Mouse (Mus musculus) left cerebral cortex, adult 9 months (tissue): ENCODE results near the gene Fbxl2.

Source experiments
- DNase-seq, 2 experiments: peaks; one replicate each; pipeline ENCODE4 v3.0.0; 2022; ENCODE audit warnings: low spot score in 2 of 2

Fbxl2 gene

DNA sequence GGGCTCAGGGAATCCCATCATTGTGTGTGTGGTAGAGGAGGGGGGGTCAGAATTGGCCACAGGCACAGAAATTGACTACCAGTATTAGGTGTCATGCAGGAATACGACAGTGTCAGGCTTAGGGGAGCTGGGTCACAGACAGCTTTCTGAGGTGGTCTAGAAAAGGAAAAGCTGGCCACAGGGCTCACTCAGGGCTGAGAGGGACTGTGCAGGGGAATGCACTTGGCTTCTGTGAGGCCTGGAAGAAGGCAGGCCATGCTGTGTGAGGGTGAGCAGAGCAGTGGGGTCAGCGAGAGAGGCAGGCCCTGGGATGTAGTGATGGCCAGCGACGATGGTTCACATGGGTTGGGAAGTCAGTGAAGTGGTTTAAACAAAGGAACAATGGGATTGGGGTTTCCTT lies 72.1 kb downstream of the Fbxl2 start:
- DNase-seq: no peak

DNA sequence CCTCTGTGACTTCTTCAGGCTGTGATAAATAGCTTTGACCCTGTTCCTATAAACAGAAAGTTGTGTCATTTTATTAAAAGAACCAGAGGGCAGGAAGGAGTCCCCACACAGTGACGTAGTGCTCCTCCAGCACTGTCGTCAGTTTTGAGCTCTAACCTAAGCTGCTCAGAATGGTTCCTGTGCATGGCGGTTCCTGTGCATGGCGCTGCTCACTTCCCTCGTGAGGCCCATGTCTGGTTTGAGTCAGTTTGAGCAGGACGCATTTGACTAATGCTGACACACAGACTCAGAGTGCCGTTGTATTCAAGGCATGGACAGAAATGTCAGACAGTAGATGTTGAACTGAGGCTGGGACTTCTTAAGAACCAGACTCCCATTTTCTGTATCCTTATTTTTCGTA lies 74.4 kb downstream of the Fbxl2 start:
- DNase-seq: no peak

DNA sequence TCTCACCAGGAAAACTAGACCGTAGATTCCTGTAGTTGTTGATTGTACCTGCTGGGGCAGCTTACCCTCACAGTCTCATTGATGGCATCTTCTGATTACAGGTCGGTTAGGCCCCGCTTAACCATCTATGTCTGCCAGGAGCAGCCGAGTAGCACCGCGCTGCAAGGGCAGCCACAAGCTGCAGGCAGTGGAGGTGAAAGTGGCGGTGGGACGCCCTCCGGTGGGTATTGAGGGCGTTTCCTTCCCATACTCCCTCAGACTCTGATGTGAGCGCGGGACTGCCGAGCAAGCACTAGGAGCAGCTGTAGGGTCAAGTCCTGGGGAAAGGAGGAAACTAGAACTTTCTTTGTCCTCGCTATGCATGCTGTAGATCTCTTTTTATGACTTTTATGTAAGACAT lies 76.0 kb downstream of the Fbxl2 start:
- DNase-seq: no peak

DNA sequence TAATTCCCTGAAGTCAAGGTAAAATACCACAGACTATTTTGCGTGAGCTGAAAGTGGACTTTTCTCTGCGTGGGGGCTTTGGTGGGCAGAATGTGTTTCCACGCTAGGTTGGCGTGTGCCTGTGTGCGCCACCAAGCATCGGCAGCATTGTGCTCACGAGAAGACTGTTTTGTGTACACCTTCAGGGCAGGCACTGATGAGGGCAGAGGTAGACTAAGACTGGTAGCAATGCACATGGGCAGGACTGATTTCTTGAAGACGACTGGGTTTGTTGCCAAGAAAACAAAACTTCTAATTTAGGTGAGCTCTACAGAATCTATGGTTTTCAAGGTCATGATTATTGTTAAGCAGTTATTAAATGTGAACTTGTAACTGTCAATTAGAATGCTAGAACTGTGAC lies 76.6 kb downstream of the Fbxl2 start:
- no peak for DNase-seq

DNA sequence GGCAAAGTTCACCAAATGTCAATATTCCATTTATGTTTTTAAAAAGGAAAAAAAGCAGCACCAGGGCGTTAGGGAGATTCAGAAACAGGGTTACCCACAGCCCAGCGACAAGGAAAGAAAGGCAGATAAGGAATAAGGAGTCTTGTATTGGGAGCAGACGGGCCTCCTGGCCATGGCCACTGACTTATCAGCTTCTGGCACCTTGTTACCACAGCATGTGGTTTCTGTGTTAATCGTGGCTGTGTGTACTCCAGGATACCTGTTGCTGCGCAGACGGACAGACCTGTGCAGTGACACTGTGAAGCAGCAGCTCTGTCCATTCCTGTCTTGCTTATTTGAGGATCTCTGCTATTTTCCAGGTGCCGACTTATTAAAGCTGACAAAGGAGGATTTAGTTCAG lies 77.0 kb downstream of the Fbxl2 start:
- no peak for DNase-seq

DNA sequence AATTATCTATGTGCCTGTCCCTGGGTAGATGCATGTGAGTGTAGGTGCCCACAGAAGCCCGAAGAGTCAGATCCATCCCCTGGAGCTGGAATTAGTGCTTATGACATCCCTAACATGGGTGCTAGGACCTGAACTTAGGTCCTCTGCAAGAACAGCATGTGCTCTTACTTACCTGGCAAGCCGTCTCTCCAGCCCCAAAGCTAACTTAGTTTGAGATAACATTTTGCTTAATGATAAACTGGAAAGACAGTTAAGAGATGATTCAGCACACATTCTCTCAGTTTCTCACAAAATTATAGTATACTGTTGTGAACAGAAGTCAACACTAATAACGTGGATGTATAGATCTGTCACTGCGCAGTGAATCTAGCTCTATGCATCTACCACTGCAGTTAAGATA lies 79.2 kb downstream of the Fbxl2 start:
- DNase-seq: no peak

DNA sequence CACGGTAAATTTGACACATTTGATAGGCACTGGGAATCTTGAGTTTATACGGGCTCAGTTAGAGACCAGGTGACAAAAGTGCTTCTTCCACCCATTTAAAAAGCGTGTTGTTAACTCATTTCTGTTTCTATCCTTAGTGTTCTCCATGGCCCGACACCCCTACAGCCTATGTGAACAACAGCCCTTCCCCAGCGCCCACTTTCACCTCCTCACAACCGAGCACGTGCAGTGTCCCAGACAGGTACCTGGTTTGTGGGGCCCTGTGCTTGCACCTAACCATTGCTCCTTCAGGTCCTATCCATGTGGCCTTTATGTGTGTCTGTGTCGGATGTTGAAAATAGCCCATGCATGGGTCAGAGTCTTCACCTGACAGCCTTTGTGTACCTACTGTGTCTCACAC lies 81.6 kb downstream of the Fbxl2 start:
- no peak for DNase-seq

DNA sequence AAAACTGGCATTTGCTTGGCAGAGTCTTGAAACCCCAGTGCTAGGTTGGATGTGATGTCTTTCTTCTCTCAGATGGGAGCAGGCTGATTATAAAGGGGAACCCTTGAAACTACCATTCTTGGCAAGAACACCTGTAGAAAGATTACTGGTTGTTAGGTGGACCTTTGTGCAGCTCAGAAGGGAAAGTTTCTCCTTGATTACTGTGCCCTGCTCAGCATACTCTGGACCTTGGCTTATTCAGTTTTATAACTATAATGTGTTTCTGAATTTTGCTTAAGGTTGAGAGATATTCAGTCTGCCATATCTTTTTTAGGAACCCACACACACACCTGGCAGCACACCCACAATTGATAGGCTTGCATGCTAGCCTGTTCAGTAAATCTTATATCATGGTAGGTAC lies 82.3 kb downstream of the Fbxl2 start:
- no peak for DNase-seq

DNA sequence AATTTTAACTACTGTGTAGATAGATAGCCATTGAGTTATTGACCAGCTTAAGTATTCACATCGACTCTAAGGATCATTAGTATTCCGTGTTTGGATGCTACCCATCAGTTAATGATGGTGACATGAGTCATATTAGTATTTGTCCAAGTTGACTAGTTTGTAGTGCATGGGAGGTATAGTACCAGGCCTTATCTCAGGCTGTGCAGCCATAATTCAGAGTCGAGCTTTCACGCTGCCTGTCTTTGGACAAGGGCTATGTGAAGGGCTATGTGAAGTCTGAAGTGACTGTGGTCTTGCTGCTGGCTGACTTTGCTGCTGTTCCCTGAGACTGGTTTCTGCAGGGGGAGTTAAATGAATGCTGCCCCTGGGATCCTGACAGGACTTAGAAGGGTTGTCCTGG lies 88.2 kb downstream of the Fbxl2 start:
- no peak for DNase-seq

DNA sequence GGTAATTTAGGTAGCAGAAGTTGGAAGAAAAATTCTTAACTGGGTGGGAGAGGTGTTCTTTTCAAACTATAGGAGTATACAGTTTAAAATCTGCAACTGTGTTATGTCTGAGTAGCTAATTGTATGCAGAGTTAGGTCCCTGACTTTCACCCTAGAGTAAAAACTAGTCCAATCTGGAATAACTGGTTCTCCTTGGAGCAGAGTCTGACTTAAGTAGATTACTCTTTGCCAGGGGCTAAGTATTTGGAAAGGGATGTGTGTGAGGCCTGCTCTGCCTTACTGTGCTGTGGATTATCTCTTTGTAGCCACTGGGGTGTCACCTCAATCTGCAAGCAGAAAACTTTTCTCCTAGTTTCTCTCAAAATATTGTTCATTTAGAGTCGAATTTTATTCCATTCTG lies 98.8 kb downstream of the Fbxl2 start:
- DNase-seq: no peak

DNA sequence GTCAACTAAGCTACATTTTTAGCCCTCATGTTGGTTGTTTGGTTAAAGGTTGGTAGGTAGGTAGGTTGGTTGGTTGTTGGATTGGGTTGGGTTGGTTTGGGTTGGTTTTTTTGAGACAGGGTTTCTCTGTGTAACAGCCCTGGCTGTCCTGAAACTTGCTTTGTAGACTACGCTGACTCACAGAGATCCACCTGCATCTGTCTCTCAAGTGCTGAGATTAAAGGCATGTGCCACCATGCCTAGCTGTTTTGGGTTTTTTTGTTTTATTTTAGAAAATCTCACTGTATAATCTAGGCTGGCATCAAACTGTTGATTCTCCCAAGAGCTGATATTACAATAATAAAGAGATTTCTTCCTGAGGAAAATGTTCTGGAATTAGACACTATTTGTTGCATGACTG lies 102.6 kb downstream of the Fbxl2 start:
- DNase-seq: no peak

DNA sequence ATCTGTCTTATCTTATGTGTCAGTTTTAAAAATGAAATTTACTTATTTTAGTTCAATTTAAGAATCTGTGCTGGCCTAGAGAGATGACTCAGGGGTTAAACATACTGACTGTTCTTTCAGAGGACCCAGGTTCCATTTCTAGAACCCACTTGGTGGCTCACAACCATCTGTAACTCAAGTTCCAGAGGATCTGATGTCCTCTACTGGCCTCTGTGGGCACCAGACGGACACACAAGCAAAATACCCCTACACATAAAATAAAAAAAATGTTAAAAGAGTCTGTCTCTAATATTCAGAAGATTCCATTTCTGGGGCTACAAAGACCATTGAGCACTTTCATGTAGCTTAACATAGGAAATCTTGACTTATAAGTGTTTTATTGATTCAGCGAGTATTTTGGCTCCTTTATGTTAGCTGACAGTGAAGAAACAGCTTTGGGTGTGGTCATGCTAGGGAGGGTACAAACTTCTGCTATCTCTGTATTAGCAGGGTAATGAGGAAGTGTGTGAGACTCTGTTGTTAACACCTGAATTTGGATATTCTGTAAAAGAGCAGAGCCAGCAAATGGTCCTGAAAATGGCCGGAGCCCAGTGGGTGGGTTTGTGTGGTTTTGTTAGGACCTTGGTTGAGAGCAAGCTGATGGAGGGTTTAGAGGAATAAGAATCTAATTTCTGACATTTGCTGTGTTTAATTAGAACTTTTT lies 104.7 kb downstream of the Fbxl2 start:
- no peak for DNase-seq

DNA sequence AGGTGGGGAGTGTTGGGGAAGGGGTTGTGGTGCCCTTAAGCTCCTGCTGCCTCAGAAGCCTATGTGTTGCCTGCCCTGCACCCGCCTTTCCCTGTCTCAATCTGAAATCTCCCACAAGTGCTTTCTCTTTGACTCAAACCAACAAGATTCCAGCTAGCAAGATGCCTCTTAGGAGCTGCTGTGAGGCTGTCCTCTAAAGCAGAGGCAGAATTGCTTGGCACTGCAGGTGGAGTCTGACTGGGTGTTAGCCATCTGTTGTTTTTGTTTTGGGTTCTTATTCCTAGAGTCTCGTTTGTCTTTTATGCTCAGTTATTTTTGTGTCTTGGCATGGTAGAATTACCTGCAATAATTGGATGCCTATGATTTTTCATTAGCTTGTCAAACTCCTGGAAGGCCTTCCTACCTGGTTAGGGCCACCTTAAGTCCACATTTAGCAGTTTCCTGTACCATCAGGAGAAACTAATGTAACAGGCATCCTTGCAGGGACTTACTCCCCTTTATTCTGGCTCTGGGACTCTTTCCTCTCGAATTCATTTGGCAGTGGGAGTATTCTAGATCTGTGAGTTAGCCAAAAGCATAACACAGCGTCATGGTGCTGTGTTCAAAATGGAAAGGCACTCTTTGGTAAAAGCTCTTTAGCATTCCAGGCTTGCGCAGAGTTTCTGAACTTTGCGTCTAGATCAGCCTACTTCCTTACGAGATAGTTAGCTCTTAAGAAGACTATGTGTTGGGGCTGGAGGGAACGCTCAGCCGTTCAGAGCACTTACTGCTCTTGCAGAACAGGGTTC lies 106.7 kb downstream of the Fbxl2 start:
- DNase-seq: peak in 1 of 2 experiments; percentile 39

DNA sequence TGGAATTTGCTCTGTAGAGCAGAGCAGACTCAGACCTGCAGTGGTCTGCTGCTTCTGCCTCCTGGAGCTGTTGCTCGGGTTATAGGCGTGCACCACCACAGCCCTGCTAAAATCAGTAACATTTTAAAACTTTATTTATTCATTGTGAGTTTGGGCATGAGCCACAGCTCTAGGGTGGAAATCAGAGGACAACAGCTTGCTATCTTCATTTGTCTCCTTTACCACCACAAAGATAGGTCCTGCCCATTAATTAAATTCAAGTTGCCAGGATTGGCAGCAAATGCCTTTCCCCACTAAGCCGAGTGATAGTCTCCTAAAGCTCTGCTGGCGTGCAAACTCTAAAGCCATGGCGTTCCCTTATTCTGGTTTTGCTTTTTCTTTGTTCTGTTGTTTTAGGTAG lies 110.4 kb downstream of the Fbxl2 start:
- no peak for DNase-seq

DNA sequence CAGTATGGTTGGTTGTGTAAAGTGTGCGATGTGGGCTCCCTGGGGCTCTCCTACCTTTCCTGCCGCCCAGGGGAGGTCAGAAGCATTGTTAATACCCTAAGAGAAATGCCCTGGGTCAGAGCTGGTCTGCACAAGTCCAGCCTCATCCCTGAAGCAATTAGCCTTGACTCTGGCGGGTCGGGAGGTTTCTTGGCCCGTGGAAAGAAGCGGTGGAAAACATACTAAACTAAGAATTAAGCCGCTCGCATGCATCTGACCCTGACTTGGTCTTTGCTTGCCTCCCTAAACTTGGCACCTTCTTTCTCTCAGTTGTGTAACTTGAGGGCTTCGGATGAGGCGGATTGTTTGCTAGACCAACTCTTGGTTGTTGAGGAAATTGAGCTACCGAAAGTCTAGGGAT lies 113.5 kb downstream of the Fbxl2 start:
- DNase-seq: no peak

DNA sequence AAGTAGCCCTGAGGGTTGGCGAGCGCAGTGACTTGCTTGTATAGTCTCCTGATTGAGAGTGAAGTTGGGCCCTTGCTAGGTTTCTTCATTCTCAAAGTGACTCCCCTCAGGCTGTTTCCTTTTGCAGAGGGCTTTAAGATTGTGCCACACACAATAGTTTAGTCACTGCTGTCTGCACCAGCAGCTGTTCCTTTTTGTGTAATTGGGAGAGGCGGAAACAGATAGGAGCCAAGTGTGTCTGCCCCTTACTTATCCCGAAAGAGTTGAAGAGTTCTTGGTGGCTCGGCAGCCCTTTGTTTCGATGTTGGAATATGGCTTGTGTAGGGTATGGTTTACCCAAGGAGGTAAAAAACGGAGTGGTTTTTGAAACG lies 113.9 kb downstream of the Fbxl2 start:
- no peak for DNase-seq

DNA sequence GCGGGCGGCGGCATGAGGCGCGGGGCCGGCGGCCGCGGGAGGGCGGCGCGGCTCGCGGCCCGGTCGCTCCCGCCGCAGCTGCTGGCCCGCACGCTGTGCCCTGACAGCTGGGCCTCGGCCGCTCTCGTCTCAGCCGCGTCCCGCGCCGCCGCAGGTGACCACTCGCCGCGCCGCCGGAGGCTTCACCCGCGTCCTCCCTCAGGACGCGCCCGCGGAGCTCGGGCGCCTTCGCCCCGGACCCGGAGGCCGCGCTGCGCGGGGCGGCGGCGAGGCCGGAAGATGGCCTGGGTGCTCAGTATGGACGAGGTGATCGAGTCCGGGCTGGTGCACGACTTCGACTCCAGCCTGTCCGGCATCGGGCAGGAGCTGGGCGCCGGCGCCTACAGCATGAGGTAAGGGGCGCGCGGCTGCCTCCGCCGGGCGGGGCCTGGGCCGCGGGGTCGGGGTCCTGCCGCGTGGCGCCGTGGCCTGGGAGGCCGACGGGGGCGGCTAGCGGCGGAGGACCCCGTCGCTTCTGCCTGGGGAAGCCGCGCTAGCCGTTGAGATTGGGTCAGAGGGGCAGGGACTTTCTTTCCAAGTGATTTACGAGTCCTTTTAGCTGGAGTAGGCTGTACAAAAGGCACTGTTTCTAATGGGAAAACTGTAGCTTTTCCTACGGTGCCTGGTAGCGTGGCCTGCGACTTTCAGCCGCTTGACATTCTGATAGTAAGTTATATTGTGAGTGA lies 114.5 kb downstream of the Fbxl2 start:
- no peak for DNase-seq

DNA sequence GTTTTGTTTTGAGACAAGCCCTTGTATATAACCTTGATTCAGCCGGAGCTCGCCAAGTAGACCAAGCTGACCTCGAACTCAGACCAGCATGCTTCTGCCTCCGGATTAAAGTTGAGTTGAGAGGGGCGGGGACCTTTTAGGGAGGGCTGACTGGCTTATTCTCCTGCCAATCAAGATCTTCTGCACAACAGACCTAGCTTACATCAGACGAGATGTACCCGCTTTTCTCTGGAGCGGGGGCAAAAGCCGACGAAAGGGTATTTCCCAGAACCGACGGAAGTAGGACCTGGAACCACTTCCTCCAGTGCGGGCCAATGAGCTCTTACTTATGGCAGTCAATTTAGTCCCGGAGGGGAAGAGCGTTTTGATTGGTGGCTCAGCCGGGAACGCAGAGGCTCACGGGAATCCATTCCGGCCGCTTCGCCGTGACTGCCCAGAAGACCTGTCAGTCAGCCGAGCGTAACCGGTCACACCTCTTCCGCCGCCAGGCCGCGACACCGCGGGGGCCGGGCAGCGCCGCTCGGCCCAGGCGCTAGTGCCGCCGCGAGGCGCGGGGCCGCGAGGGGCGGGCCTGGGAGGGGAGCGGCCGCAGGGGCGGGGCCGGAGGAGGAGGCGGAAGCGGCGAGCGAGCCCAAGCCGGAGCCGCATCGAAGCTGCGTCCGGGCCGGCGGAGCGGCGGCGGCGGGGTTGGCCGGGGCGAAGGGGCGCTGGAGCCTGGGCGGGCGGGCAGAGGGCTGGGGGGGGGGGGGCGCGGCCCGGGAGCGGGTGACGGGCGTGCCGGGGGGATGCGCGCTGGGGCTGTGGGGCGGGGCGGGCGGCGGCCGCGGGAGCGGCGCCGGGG lies 115.2 kb downstream of the Fbxl2 start, which contains the start of gene Ubp1:
Gene Ubp1 (plus strand): TSS at position 401 of the 841 bp plus-strand sequence.
- DNase-seq: peak; percentile 98 to 99

DNA sequence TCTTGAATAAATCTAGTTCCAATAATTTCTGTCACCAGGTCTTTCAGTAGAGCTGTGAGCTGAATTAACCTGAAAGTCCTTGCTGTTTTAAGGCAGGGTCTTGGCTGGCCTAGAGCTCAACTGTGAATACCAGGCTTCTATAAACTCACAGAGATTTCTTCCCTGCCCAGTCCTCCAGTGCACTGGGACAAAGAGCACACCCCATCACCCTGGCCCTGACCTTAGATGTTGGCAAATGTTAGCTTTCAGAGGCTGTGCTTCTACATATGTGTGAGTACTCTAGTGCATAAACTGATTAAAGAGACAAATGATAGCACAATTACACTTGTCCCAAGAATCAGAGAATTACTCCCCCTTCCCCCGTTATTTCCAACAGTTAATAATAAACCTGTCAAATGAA lies 116.3 kb downstream of the Fbxl2 start:
- no peak for DNase-seq

DNA sequence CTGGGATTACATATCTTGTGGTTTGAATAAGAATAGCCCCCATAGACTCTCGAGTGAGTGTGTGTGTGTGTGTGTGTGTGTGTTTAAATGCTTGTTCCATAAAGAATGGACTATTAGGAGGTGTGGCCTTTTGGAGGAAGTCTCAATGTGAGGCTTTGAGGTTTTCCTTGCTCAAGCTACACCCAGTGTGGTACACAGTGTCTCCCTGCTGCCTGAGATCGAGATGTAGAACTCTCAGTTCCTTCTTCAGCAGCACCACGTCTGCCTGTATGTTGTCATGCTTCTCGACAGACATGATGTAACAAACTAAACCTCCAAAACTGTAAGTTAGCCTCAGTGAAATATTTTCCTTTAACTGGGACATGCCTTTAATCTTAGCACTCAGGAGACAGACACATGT lies 117.4 kb downstream of the Fbxl2 start:
- DNase-seq: no peak

DNA sequence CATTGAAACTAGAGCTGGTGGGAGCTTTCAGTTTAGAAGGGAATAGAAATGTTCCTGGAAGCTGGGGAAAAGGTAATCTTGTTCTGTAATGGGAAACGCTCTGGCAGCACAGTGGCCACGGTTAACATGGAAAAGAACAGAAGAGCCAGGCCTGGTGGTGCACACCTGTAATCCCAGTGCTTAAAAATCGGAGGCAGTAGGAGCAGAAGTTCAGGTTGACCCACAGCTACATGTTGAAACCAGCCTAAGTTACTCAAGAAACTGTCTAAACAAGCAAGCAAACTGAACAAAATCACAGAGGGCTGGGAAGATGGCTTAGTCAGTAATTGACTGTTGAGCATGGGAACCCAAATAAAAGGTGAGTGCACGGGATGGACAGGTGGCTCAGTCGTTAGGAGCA lies 121.1 kb downstream of the Fbxl2 start:
- DNase-seq: no peak

DNA sequence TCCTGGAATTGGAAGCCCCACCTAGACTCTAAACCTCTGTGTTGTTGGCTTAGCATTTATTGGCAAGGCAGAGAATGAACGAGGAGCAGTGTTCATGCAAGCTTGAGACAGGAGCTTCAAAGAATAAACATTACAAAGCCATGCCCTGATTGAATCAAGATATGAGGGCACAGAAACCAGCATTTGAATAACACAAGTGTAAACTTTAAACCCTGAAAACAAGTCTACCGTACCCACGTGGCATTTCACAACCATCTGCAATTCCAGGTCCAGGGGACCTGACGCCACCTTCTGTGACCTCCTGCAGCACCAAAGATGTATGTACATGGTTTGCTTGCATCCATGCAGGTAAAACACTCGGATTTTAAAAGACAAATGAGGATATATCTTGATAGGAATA lies 123.3 kb downstream of the Fbxl2 start:
- no peak for DNase-seq
